Mouse (Mus musculus) E14TG2a.4 (cell line): ENCODE measurements around the gene Gm10192.
"Not testable (repeated sequence)": the region's sequence is repeated elsewhere in the genome, so short reads cannot be mapped to it uniquely, and the experiment has no call there.

Experiments used
- H3K27me3 ChIP-seq: 2 replicates; pipeline ENCODE4 v1.6.1; 2014; ENCODE audit warnings: low read length, control low read depth; ENCODE audit not compliant: insufficient read depth
- H3K36me3 ChIP-seq: 2 replicates; pipeline ENCODE4 v1.6.1; 2014; ENCODE audit warnings: low read length, control low read depth; ENCODE audit not compliant: insufficient read depth
- H3K4me1 ChIP-seq: replicated peaks from 2 replicates; pipeline ENCODE4 v1.6.1; 2014; ENCODE audit warnings: low read depth, low read length, control low read depth
- H3K4me3 ChIP-seq: replicated peaks from 2 replicates; pipeline ENCODE4 v1.5.1; 2014; ENCODE audit warnings: mild to moderate bottlenecking, low read length
- H3K9me3 ChIP-seq: 2 replicates; pipeline ENCODE4 v1.6.1; 2014; ENCODE audit warnings: low read length, control low read depth
- CTCF ChIP-seq: conservative IDR thresholded peaks from 2 replicates; pipeline ENCODE4 v1.5.1; 2014; ENCODE audit warnings: low read length
- NANOG ChIP-seq: IDR thresholded peaks from 2 replicates; pipeline ENCODE4 v1.6.1; 2014; ENCODE audit warnings: borderline replicate concordance, low read length, mixed read lengths
- POU5F1 ChIP-seq: IDR thresholded peaks from 2 replicates; pipeline ENCODE4 v1.6.1; 2014; ENCODE audit warnings: low read length, borderline replicate concordance

Gene Gm10192

DNA sequence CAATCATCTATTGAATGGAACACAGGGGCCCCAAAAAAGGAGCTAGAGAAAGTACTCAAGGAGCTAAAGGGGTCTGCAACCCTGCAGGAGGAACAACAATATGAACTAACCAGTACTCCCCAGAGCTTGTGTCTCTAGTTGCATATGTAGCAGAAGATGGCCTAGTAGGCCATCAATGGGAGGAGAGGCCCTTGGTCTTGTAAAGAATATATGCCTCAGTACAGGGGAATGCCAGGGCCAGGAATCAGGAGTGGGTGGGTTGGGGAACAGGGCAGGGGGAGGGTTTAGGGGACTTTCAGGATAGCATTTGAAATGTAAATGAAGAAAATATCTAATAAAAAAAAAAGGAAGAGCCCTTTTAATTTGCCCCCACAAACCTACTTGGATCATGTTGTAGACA, at the start of gene Gm10192:
Gene Gm10192 (minus strand): TSS at position 101 of the 400 bp plus-strand sequence.
- not testable (repeated sequence) for H3K4me3 ChIP-seq, H3K9me3 ChIP-seq, H3K4me1 ChIP-seq, H3K27me3 ChIP-seq, H3K36me3 ChIP-seq

DNA sequence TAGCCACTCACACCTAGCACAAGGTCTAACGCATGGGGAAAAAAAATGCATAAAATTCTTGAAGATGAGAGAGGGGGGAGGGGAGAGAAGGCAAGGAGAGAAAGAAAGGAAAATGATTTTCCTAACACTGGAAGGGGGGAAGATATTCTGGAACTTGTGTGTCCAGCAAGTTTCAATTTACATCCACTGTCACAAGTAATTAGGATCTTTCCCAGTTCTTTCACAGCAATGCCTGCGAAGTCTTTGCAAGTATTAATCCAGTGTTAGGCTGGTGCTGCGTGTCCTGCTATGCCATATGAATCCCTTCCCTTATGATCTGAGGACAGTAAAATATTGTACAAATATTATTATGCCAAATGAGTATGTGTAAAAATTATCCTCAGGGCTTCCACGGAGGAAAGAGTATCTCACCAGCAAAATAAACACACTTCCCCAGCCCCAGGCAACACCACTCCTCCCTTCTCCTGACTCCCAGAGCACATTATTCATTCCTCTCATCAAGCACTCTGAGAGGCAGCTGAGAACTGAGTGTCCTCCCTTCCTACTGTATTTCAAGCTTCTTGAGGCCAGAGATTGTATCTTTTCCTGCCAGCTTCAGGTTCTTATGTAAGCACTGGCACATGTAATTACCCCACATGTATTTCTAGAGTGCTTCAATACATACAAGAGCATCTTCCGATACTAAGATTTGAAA, 47.6 kb upstream of the Gm10192 start:
- Histone ChIP-seq H3K27me3 (no peaks in the 10 kb centered on the region), H3K4me3 (no peak overlapping the region), H3K9me3 (no peaks in the 10 kb centered on the region), H3K4me1 (no peaks in the 10 kb centered on the region), H3K36me3 (no peaks in the 10 kb centered on the region)
- TF ChIP-seq POU5F1 (no peak), NANOG (no peak), CTCF (no peak)

GRCm38 (mm10) chr4:97219701-97220100, 36.7 kb upstream of the Gm10192 start:
- TF ChIP-seq CTCF (no peak), NANOG (no peak), POU5F1 (no peak)
- no peaks in the 10 kb centered on the region for H3K4me1 ChIP-seq
- H3K27me3 ChIP-seq, result no peaks in the 10 kb centered on the region
- H3K4me3 ChIP-seq, result no peak overlapping the region
- H3K9me3 ChIP-seq, result no peaks in the 10 kb centered on the region
- no peaks in the 10 kb centered on the region for H3K36me3 ChIP-seq

DNA sequence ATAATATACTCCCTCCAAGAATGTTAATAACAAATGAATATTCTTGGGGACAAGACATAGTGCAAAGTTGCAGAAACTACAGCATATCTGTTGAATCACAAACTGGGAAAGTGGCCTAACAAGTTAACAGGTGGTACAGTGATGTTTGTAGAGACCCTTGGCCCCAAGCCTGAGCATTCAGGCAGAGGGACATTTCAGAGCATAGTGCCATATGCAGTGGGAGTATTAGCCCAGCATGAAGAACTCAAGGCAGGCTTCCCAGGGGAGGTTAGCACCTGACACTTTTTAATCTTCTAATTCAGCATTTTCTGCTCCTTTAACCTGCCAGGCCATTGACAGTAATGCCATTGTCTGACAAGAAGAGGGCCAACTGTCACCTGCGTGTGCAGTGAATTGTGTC, 34.9 kb upstream of the Gm10192 start:
- Histone ChIP-seq H3K4me3 (no peak overlapping the region), H3K9me3 (no peaks in the 10 kb centered on the region), H3K4me1 (no peaks in the 10 kb centered on the region), H3K36me3 (no peaks in the 10 kb centered on the region), H3K27me3 (no peaks in the 10 kb centered on the region)
- TF ChIP-seq POU5F1 (no peak), CTCF (no peak), NANOG (no peak)

- TF ChIP-seq CTCF (no peak), NANOG (no peak), POU5F1 (no peak)
- H3K4me1 ChIP-seq, result no peaks in the 10 kb centered on the region
- no peak overlapping the region for H3K4me3 ChIP-seq
- no peaks in the 10 kb centered on the region for H3K27me3 ChIP-seq
- no peaks in the 10 kb centered on the region for H3K36me3 ChIP-seq
- no peaks in the 10 kb centered on the region for H3K9me3 ChIP-seq
These were observed 29.5 kb upstream of the Gm10192 start for GRCm38 (mm10) chr4:97212514-97212913.

DNA sequence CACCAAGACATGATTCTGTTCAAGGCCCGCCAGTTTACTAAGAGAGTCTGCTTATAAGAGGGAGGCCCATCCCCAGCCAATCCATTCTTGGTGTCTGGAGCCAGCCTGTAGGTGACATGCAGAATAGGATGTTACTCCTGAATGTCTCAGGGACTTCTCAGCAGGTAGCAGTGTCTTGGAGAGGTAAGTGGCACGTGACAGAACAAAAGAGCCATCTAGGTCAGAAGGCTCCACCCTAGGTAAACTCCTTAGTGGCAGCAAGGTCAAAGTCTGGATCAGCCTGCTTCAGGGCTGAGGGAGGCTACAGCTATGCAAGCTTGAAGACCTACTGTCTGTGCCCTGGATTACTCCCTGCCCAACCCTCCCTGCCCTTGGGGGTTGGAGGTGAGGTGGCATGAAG, 20.0 kb upstream of the Gm10192 start:
- not testable (repeated sequence) for H3K36me3 ChIP-seq, H3K9me3 ChIP-seq, H3K4me1 ChIP-seq, H3K4me3 ChIP-seq, H3K27me3 ChIP-seq

- Histone ChIP-seq H3K9me3 (no peaks in the 10 kb centered on the region), H3K4me1 (no peaks in the 10 kb centered on the region), H3K36me3 (no peaks in the 10 kb centered on the region), H3K27me3 (no peaks in the 10 kb centered on the region), H3K4me3 (no peak overlapping the region)
- TF ChIP-seq POU5F1 (no peak), CTCF (no peak), NANOG (no peak)
These were observed 10.2 kb upstream of the Gm10192 start for GRCm38 (mm10) chr4:97193176-97193575.

DNA sequence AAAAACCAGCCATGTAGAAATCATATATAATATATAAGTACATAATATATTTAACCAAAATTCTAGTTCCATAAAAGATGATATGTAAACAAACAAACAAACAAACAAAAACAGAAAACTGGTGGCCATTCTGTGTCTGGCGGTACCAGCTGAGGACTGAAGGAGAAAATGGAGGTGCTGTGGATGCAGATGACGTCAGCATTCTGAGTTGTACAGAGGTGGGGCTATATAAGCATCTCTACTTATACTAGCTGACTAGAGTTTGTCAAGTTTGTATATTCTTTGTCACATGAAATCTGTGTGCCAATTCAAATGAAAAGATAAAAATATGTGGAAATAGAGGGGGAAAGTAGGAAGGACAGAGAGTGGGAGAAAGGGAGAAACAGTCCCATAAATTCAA, 9.6 kb upstream of the Gm10192 start:
- TF ChIP-seq POU5F1, result no peak
- TF ChIP-seq NANOG, result no peak
- TF ChIP-seq CTCF, result no peak

GRCm38 (mm10) chr4:97180396-97180795, 2.6 kb downstream of the Gm10192 start:
- Histone ChIP-seq H3K4me1 (no peaks in the 10 kb centered on the region), H3K27me3 (no peaks in the 10 kb centered on the region), H3K36me3 (no peaks in the 10 kb centered on the region), H3K9me3 (no peaks in the 10 kb centered on the region), H3K4me3 (no peak overlapping the region)
- TF ChIP-seq NANOG, result no peak
- TF ChIP-seq CTCF, result no peak
- no peak for TF ChIP-seq POU5F1

More for the DNA sequence above, 9.6 kb upstream of the Gm10192 start:
- H3K27me3 ChIP-seq, result no peaks in the 10 kb centered on the region
- no peak overlapping the region for H3K4me3 ChIP-seq
- H3K9me3 ChIP-seq, result no peaks in the 10 kb centered on the region
- H3K4me1 ChIP-seq, result no peaks in the 10 kb centered on the region
- no peaks in the 10 kb centered on the region for H3K36me3 ChIP-seq
